ENCODE assay signal across 20 mouse cellular contexts in the genomic region with DNA sequence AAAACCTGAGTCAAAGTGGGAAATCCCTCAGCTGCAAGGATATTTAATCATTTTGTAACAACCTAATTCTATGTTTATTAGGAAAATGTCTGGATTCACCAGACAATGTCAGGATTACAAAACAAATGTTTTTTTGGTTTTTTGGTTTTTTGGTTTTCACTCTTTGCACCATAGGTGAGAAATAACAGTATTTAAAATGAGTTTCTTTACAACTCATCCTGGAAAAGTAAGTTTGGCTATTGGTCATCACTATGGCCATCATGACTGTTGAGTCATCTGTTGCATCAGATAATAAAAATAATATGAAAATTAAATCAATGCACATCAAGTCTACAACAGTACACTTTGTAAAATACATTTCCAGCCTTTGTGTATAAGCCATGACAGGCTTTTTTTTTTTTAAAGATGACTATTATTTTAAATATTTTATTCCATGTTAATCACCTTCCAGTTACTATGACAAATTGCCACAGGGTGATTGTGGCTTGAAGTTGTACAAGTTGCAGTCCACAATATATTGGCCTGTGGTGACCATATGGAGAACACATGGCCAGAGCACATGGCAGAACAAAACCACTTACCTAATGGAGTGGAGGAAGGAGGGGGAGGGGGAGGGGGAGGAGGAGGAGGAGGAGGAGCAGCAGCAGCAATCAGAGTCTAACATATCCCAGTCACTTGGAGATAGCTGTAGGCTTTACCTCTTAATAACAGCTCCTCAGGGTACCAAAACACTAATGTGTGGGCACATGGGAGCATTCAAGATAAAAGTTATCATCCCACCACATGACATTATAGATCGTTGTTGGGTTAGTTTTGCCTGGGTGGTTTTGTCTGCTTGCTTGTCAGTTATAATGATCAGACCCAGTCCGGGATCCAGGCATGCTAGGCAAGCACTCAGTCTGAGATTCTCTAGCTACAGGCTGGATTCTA.
DNase-seq lines count a peak whose midpoint lies in the region; ATAC-seq and TF ChIP-seq lines count a peak whose summit lies in the region.
"Had no signal": no experiment of that assay in that cellular context is flagged by ENCODE, and none has a peak within 500 bp of the region (broad histone marks: within the 10 kb centered on the region; RNA-seq: fewer than 3 reads in every experiment).

No protein-coding gene starts in this region.

- TF ChIP-seq EP300 in liver, embryonic 14.5 days (IDR thresholded peaks at IDR 0.05; ENCODE audit: low read depth) = peak; percentile 27

- peaks cover 15% of the 10 kb centered on the region; the same call in 1 of the 2 replicates for H3K36me3 ChIP-seq in neural tube, embryonic 14.5 days (ENCODE audit: control insufficient read depth, insufficient read depth, low read length)
- H3K36me3 ChIP-seq in neural tube, embryonic 15.5 days = peaks cover 21% of the 10 kb centered on the region
- H3K36me3 ChIP-seq in embryonic facial prominence, embryonic 10.5 days (replicated peaks) = 0 out of 2 replicates have a peak, but pooled peaks cover 3% of the 10 kb centered on the region
- no peaks in the 10 kb centered on the region for H3K36me3 ChIP-seq in liver, embryonic 14.5 days (replicated peaks; ENCODE audit: control insufficient read depth, insufficient read depth, low read depth)
- peaks cover 7% of the 10 kb centered on the region for H3K36me3 ChIP-seq in kidney, adult 2 months (ENCODE audit: control insufficient read depth, insufficient read depth, low read length)
- no peaks in the 10 kb centered on the region for H3K36me3 ChIP-seq in intestine, embryonic 15.5 days
- H3K36me3 ChIP-seq: embryonic facial prominence, embryonic 12.5 days; forebrain, embryonic 12.5 days; midbrain, embryonic 13.5 days had no signal

- TF ChIP-seq CTCF in liver, embryonic 14.5 days (IDR thresholded peaks at IDR 0.05; ENCODE audit: low read depth) = no peak
- TF ChIP-seq CTCF in kidney, adult 2 months (conservative IDR thresholded peaks at IDR 0.05; ENCODE audit: insufficient read depth, insufficient read length, low read depth, low read length) = no peak

- no peak overlapping the region for H3K27ac ChIP-seq in neural tube, embryonic 14.5 days (ENCODE audit: low read depth, low read length)
- H3K27ac ChIP-seq in neural tube, embryonic 15.5 days (replicated peaks) = no peak overlapping the region
- no peak overlapping the region for H3K27ac ChIP-seq in embryonic facial prominence, embryonic 10.5 days (replicated peaks)
- H3K27ac ChIP-seq in liver, embryonic 14.5 days = no peak overlapping the region
- H3K27ac ChIP-seq in kidney, adult 2 months (ENCODE audit: insufficient read depth, low read depth, low read length) = no peak overlapping the region
- no peak overlapping the region for H3K27ac ChIP-seq in intestine, embryonic 15.5 days
- H3K27ac ChIP-seq: embryonic facial prominence, embryonic 12.5 days; forebrain, embryonic 12.5 days; kidney, postnatal 0 days; layer of hippocampus, adult 2 months; midbrain, embryonic 13.5 days; stomach, postnatal 0 days had no signal

- no peaks in the 10 kb centered on the region for H3K27me3 ChIP-seq in neural tube, embryonic 14.5 days (ENCODE audit: control insufficient read depth, insufficient read depth, low read length)
- no peaks in the 10 kb centered on the region for H3K27me3 ChIP-seq in neural tube, embryonic 15.5 days (replicated peaks)
- H3K27me3 ChIP-seq in embryonic facial prominence, embryonic 10.5 days (replicated peaks; ENCODE audit: low read depth, poor library complexity, severe bottlenecking) = no peaks in the 10 kb centered on the region
- H3K27me3 ChIP-seq in liver, embryonic 14.5 days (ENCODE audit: control insufficient read depth, insufficient read depth, low read length) = no peaks in the 10 kb centered on the region
- H3K27me3 ChIP-seq in kidney, adult 2 months (replicated peaks; ENCODE audit: control insufficient read depth, insufficient read depth, low read length) = no peaks in the 10 kb centered on the region
- no peaks in the 10 kb centered on the region for H3K27me3 ChIP-seq in intestine, embryonic 15.5 days (replicated peaks)
- H3K27me3 ChIP-seq: embryonic facial prominence, embryonic 12.5 days; forebrain, embryonic 12.5 days; midbrain, embryonic 13.5 days had no signal

- TF ChIP-seq POLR2A in kidney, adult 2 months (IDR thresholded peaks at IDR 0.05; ENCODE audit: low read depth, low read length) = no peak

- 57% methylated on average over 2 of the region's 2 CpGs for WGBS in neural tube, embryonic 14.5 days
- 52% methylated on average over 2 of the region's 2 CpGs for WGBS in neural tube, embryonic 15.5 days
- WGBS in embryonic facial prominence, embryonic 10.5 days = 86% methylated on average over 2 of the region's 2 CpGs
- 20% methylated on average over 2 of the region's 2 CpGs for WGBS in liver, embryonic 14.5 days (ENCODE audit: insufficient replicate concordance)
- 90% methylated on average over 2 of the region's 2 CpGs for WGBS in kidney, adult 2 months
- 85% methylated on average over 2 of the region's 2 CpGs for WGBS in intestine, embryonic 15.5 days

- ATAC-seq in neural tube, embryonic 14.5 days (ENCODE audit: low read depth) = peak; percentile 54
- no peak for ATAC-seq in neural tube, embryonic 15.5 days (ENCODE audit: low FRiP score)
- ATAC-seq in liver, embryonic 14.5 days (ENCODE audit: insufficient read depth) = peak; percentile 79
- ATAC-seq in intestine, embryonic 15.5 days = no peak
- ATAC-seq: midbrain, embryonic 13.5 days had no signal

- no peak overlapping the region for H3K4me3 ChIP-seq in neural tube, embryonic 14.5 days (ENCODE audit: low read depth, low read length)
- no peak overlapping the region for H3K4me3 ChIP-seq in neural tube, embryonic 15.5 days (replicated peaks)
- no peak overlapping the region for H3K4me3 ChIP-seq in embryonic facial prominence, embryonic 10.5 days
- H3K4me3 ChIP-seq in liver, embryonic 14.5 days (ENCODE audit: insufficient read depth in 1 of 2, low read depth in 2 of 2, low read length in 2 of 2) = no peak overlapping the region
- H3K4me3 ChIP-seq in kidney, adult 2 months (ENCODE audit: insufficient read depth, low read depth, low read length) = no peak overlapping the region
- H3K4me3 ChIP-seq in intestine, embryonic 15.5 days (replicated peaks) = no peak overlapping the region
- H3K4me3 ChIP-seq: embryonic facial prominence, embryonic 12.5 days; erythroblast, embryonic 14.5 days; forebrain, embryonic 12.5 days; layer of hippocampus, adult 2 months; midbrain, embryonic 13.5 days had no signal

- H3K4me1 ChIP-seq in neural tube, embryonic 14.5 days (ENCODE audit: control insufficient read depth, insufficient read depth, low read length) = no peaks in the 10 kb centered on the region
- no peaks in the 10 kb centered on the region for H3K4me1 ChIP-seq in neural tube, embryonic 15.5 days
- no peaks in the 10 kb centered on the region for H3K4me1 ChIP-seq in embryonic facial prominence, embryonic 10.5 days
- peaks cover 0 to 4% of the 10 kb centered on the region in 2 experiments; a peak in 1 of 4 replicates for H3K4me1 ChIP-seq in liver, embryonic 14.5 days (replicated peaks; ENCODE audit: control insufficient read depth in 2 of 2, insufficient read depth in 2 of 2, low read length in 1 of 2)
- H3K4me1 ChIP-seq in kidney, adult 2 months (ENCODE audit: control insufficient read depth, insufficient read depth, low read length) = no peaks in the 10 kb centered on the region
- H3K4me1 ChIP-seq in intestine, embryonic 15.5 days (replicated peaks) = no peaks in the 10 kb centered on the region
- H3K4me1 ChIP-seq: embryonic facial prominence, embryonic 12.5 days; forebrain, embryonic 12.5 days; midbrain, embryonic 13.5 days had no signal

- no peak overlapping the region for H3K4me2 ChIP-seq in neural tube, embryonic 14.5 days (ENCODE audit: low read depth, low read length)
- no peak overlapping the region for H3K4me2 ChIP-seq in neural tube, embryonic 15.5 days
- H3K4me2 ChIP-seq in liver, embryonic 14.5 days (ENCODE audit: low read depth) = no peak overlapping the region
- no peak overlapping the region for H3K4me2 ChIP-seq in intestine, embryonic 15.5 days (replicated peaks)
- H3K4me2 ChIP-seq: embryonic facial prominence, embryonic 12.5 days; forebrain, embryonic 12.5 days; midbrain, embryonic 13.5 days had no signal

- peak; percentile 11 for DNase-seq in embryonic facial prominence, embryonic 10.5 days (ENCODE audit: low spot score)
- no peak for DNase-seq in liver, embryonic 14.5 days (ENCODE audit: low read depth in 3 of 3, low spot score in 3 of 3)
- DNase-seq in kidney, adult 2 months = no peak
- no peak for DNase-seq in thymus, postnatal 14 days
- DNase-seq: cerebellum, adult 11 months; cerebellum, postnatal 10 days; kidney, adult 18-20 months; lung, adult 18-20 months; lung, postnatal 10 days; thymus, adult 2 months had no signal

- no peak overlapping the region for H3K9ac ChIP-seq in neural tube, embryonic 14.5 days (replicated peaks; ENCODE audit: low read depth, low read length)
- no peak overlapping the region for H3K9ac ChIP-seq in neural tube, embryonic 15.5 days (replicated peaks)
- H3K9ac ChIP-seq in liver, embryonic 14.5 days (replicated peaks) = no peak overlapping the region
- no peak overlapping the region for H3K9ac ChIP-seq in intestine, embryonic 15.5 days
- H3K9ac ChIP-seq: embryonic facial prominence, embryonic 12.5 days; forebrain, embryonic 12.5 days; midbrain, embryonic 13.5 days had no signal

- H3K9me3 ChIP-seq in neural tube, embryonic 14.5 days (ENCODE audit: control insufficient read depth, low read length) = no peaks in the 10 kb centered on the region
- H3K9me3 ChIP-seq in neural tube, embryonic 15.5 days (replicated peaks) = no peaks in the 10 kb centered on the region
- H3K9me3 ChIP-seq in embryonic facial prominence, embryonic 10.5 days = no peaks in the 10 kb centered on the region
- H3K9me3 ChIP-seq in liver, embryonic 14.5 days (ENCODE audit: control insufficient read depth, low read length) = no peaks in the 10 kb centered on the region
- no peaks in the 10 kb centered on the region for H3K9me3 ChIP-seq in intestine, embryonic 15.5 days
- H3K9me3 ChIP-seq: embryonic facial prominence, embryonic 12.5 days; forebrain, embryonic 12.5 days; midbrain, embryonic 13.5 days had no signal

Comparison
In these comparisons a context has a peak if more than half of its experiments do, and no peak if none do; other contexts are left out.
1. ATAC-seq: peak in neural tube, embryonic 14.5 days (single experiment) and liver, embryonic 14.5 days (single experiment); none in neural tube, embryonic 15.5 days (single experiment) and intestine, embryonic 15.5 days (single experiment).